Mouse (Mus musculus) spleen, adult 10 weeks (tissue): Measurements from ENCODE around the gene Elavl2. TPM values are rescaled to one million over a fixed set of nuclear protein-coding genes. Genes with fewer than 3 reads are reported as not detected.

ENCODE experiments used
- polyA plus RNA-seq: library from polyadenylated mRNA; stranded (reverse); fragments of 350-450 nt; fragmentation: Illumina TruSeq; extraction: RNeasy Lipid Tissue Mini Kit (QIAGEN cat#74804); gene quantifications from one replicate; pipeline ENCODE4 v1.2.3, GENCODE M21; 2015; ENCODE audit warnings: low replicate concordance; ENCODE audit not compliant: insufficient read depth

Elavl2 gene
- polyA plus RNA-seq = not detected

GRCm38 (mm10) chr4:91400423-91400822 lies at the start of gene Elavl2:
Gene Elavl2 (minus strand): TSS chr4:91400785.

